Mouse (Mus musculus) kidney, postnatal 10 days (tissue): Measurements from ENCODE around the gene Dnmbp.
"Not testable (repeated sequence)": the region's sequence is repeated elsewhere in the genome, so short reads cannot be mapped to it uniquely, and the experiment has no call there.

Experiments used
- DNase-seq: peaks from one replicate; pipeline ENCODE4 v3.0.0; 2021; ENCODE audit warnings: mixed read lengths

Gene Dnmbp

GRCm38 (mm10) chr19:43939769-43940689 is at the start of gene Dnmbp:
Gene Dnmbp, minus strand, starts transcription at chr19:43940191.
- peak; percentile 94 for DNase-seq

- DNase-seq = peak; percentile 70
Measured at GRCm38 (mm10) chr19:43986069-43986794, 46.2 kb upstream of the Dnmbp start, which contains the start of gene Cpn1. Gene Cpn1, minus strand, starts transcription at chr19:43986556.

GRCm38 (mm10) chr19:43981992-43982391 is 42.0 kb upstream of the Dnmbp start:
- DNase-seq = no peak

GRCm38 (mm10) chr19:43980711-43981110 is 40.7 kb upstream of the Dnmbp start:
- DNase-seq = no peak

- no peak for DNase-seq
Measured at GRCm38 (mm10) chr19:43977799-43978198, 37.8 kb upstream of the Dnmbp start.

GRCm38 (mm10) chr19:43976661-43977060 is 36.7 kb upstream of the Dnmbp start:
- no peak for DNase-seq

GRCm38 (mm10) chr19:43974221-43974620 is 34.2 kb upstream of the Dnmbp start:
- DNase-seq = no peak

- DNase-seq = no peak
Measured at GRCm38 (mm10) chr19:43973711-43974110, 33.7 kb upstream of the Dnmbp start.

- DNase-seq = no peak
Measured at GRCm38 (mm10) chr19:43972129-43972528, 32.1 kb upstream of the Dnmbp start.

- no peak for DNase-seq
Measured at GRCm38 (mm10) chr19:43968436-43969026, 28.5 kb upstream of the Dnmbp start.

- DNase-seq = no peak
Measured at GRCm38 (mm10) chr19:43966481-43966880, 26.5 kb upstream of the Dnmbp start.

- no peak for DNase-seq
Measured at GRCm38 (mm10) chr19:43965496-43966085, 25.6 kb upstream of the Dnmbp start.

- no peak for DNase-seq
Measured at GRCm38 (mm10) chr19:43962795-43963194, 22.8 kb upstream of the Dnmbp start.

- no peak for DNase-seq
Measured at GRCm38 (mm10) chr19:43961185-43961584, 21.2 kb upstream of the Dnmbp start.

- no peak for DNase-seq
Measured at GRCm38 (mm10) chr19:43960014-43960413, 20.0 kb upstream of the Dnmbp start.

- DNase-seq = peak; percentile 86
Measured at GRCm38 (mm10) chr19:43959162-43959561, 19.2 kb upstream of the Dnmbp start.

- no peak for DNase-seq
Measured at GRCm38 (mm10) chr19:43957881-43958280, 17.9 kb upstream of the Dnmbp start.

- DNase-seq = no peak
Measured at GRCm38 (mm10) chr19:43957402-43957801, 17.4 kb upstream of the Dnmbp start.

GRCm38 (mm10) chr19:43955266-43955665 is 15.3 kb upstream of the Dnmbp start:
- DNase-seq = no peak

- no peak for DNase-seq
Measured at GRCm38 (mm10) chr19:43954864-43955263, 14.9 kb upstream of the Dnmbp start.

GRCm38 (mm10) chr19:43952936-43953335 is 12.9 kb upstream of the Dnmbp start:
- DNase-seq = not testable (repeated sequence)

- DNase-seq = no peak
Measured at GRCm38 (mm10) chr19:43949111-43949810, 9.3 kb upstream of the Dnmbp start.
